Mouse (Mus musculus) monocyte, adult 5-6 weeks (primary cell): ENCODE measurements around the gene Stox2. TPM values are rescaled to one million over a fixed set of nuclear protein-coding genes. Genes with fewer than 3 reads are reported as not detected.

ENCODE experiments used
- ATAC-seq: fragments of 153-309, 156-312 bp; replicated peaks from 2 replicates; pipeline ENCODE4 v1.8.0; 2017; ENCODE audit warnings: mild to moderate bottlenecking; ENCODE audit not compliant: low TSS enrichment, insufficient number of reproducible peaks, severe bottlenecking, poor library complexity, low FRiP score
- total RNA-seq: library from RNA; stranded (forward); fragments of 200-1000, 200-491, 200-594 nt; gene quantifications from 3 replicates; pipeline ENCODE4 v1.2.3, GENCODE M21; 2017

Gene Stox2
- total RNA-seq, 1 experiment from 2014 or later: not detected

- no peak for ATAC-seq
Observed at GRCm38 (mm10) chr8:47220390-47220789, 225.8 kb downstream of the Stox2 start.

GRCm38 (mm10) chr8:47218536-47218935, 227.6 kb downstream of the Stox2 start:
- ATAC-seq: no peak

DNA sequence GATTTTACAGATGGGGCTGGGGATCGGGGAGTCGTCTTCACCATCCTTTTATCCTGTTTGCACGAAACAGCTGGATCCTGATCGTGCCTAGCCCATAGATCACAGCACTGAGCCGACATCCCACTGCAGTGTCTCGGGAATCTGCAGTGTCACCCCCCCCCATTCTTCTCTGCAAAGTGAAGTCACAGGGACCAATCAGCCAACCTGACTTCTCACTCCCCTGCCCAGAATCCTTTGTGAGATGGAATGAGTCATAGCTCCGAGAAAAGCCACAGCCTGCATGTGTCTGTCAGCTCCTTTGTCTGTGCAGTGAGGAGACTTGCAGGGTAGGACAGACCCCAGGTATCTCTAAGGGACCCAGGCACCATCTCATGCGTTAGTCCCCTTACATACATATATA, 228.1 kb downstream of the Stox2 start:
- no peak for ATAC-seq

DNA sequence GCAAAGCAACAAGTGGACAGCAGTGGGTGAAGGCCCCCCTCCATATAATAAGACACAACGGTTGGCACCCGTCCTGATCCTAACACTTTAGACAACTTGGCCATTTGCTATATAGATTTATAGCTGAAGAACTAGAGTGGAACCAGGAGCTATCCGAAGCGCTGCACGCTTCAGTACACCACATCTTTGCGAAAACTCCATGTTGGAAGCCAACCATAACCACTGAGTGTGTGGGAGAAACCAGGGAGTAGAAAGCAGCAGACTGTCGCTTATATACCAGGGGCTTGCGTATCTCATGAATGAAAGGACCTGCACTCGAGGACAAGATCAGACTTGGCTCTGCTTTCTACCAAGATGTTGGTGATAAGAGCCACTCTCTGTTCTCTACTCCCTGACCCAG, 234.0 kb downstream of the Stox2 start:
- no peak for ATAC-seq

DNA sequence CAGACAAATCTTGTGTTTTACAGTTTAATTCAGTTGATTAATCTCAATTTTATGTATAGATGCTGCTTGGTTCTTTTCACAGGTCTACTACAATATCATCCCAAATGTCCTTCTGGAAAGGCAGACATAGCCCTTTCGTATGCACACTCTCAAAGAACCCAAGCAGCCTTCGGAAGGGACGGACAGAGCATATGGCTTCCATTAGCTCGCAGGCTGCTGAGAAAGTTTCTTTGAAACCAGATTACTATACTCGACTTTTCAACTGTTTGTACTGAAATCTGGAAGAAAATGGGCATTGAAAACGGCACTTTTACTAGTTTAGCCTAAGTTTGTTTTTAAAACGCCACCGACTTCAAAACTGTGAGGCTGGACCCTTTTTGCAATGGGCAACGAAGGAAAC, 234.9 kb downstream of the Stox2 start:
- ATAC-seq: no peak

- no peak for ATAC-seq
Observed at GRCm38 (mm10) chr8:47208246-47208645, 237.9 kb downstream of the Stox2 start.

- ATAC-seq: no peak
Observed at GRCm38 (mm10) chr8:47206640-47207237, 239.4 kb downstream of the Stox2 start.

GRCm38 (mm10) chr8:47205472-47205871, 240.7 kb downstream of the Stox2 start:
- ATAC-seq: no peak

DNA sequence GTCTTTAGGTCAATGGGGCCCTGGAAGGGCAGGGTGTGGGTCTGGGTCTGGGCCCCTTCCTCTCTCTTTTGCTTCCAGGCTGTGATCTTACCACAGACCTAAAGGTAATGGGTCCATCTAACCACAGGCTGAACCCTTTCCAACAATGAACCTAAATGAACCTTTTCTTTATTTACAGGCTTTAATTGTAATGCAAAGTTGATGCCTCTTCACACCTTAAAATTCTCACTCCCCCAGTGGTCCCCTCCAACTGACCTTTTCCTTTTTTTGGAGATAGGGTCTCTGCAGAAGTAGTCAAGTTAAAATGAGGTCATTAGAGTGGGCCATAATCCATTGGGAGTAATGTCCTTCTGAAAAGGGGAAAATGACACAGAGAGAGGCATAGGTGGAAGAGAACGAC, 249.8 kb downstream of the Stox2 start:
- no peak for ATAC-seq

- no peak for ATAC-seq
Observed at GRCm38 (mm10) chr8:47193321-47193996, 252.7 kb downstream of the Stox2 start.

GRCm38 (mm10) chr8:47191444-47192365, 254.5 kb downstream of the Stox2 start:
- no peak for ATAC-seq

DNA sequence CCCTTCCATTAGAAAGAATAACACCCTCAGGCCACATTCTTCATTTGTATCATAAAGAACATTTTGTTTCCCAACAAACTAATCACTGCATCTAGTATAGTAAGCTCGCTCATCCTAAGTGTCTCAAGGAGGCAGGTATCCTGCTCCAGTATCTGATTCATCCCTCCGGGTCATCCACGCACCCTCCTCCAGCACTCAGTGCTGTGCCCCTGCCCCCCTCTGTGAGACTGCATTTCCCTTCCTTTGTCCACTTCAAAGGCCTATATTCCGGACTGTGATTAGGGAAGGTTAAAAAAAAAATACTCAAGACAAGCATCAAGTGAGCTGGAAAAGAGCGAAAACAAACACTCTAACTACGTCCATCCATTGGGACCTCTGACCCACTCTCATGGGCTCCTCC, 260.8 kb downstream of the Stox2 start:
- ATAC-seq: no peak

GRCm38 (mm10) chr8:47182771-47183558, 263.2 kb downstream of the Stox2 start:
- ATAC-seq: no peak

- ATAC-seq: no peak
Observed at GRCm38 (mm10) chr8:47182292-47182691, 263.9 kb downstream of the Stox2 start.

DNA sequence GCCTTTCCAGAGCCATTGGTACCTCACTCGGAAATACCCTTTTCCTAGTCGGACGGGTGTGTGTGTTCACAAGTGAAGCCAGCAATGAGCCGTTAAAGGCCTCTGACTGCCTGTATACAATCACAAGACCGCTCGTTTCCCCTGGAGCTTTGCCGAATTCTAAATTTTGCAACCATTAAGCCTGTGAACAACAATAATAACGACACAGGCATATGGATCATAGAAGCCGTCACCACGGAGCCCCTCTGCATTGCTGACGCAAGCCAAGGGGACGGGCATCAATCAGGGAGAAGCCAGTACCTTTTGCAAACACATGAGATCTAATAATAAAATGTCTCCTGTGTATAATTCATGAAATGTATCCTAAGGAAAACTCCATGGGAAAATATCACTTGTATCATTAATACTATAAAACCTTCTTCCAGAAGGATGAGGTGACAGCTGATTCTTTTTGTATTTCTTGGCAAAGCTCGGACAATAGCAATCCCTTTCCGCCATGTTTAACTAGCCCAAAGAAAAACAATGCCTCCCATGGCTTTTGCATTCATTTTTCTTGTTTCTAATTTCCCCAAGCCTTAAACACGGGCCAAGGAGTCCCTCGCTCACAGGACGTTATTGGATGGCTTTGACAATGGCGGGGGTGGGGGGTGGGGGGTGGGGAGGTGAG, 265.0 kb downstream of the Stox2 start:
- no peak for ATAC-seq

DNA sequence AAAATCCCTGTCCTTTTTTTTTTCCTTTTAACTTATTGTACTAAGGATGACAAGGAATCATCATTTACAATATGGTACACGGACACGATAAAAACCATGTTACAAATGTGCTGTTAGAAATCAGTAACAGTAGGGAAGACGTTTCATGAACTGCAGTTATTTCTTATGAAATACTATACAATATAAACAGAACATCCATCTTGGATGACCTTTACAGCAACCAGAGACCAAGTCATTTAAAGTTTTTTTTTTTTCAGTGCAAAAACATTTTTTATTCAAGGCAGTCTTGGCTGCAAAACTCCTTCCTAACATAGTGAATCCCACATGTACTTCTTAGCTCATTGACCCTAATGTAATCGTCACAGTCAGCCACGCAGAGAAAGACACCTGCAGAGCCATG, 266.0 kb downstream of the Stox2 start:
- no peak for ATAC-seq

GRCm38 (mm10) chr8:47178785-47179184, 267.4 kb downstream of the Stox2 start:
- no peak for ATAC-seq

GRCm38 (mm10) chr8:47173823-47174222, 272.3 kb downstream of the Stox2 start:
- no peak for ATAC-seq
